8 mouse cellular contexts compared by ENCODE assay signal in the genomic region with DNA sequence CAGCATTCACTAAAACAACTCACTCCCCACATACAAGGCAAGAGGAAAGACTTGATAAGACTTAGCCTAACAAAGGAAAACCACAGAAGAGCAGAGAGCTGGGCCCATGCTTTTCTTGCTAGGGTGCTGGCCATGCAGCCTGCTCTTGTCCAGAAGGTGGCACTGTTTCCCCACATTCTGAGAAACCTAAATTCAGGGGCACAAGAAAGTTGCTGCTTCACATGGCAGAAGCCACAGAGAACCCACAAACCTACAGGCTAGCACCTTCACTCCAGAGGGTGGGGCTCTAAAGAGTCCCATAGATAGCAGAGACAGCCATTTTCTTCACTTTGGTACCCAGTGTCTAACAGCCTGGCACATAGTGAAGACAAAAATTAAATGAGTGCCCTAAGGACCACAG. TPM values are rescaled to one million over a fixed set of nuclear protein-coding genes. Genes with fewer than 3 reads are reported as not detected.
A peak's percentile ranks its signal among the peaks of the same experiment; 100 is the strongest.
DNase-seq lines count a peak whose midpoint lies in the region; ATAC-seq and TF ChIP-seq lines count a peak whose summit lies in the region.

No protein-coding gene starts in this region.

- peak; percentile 94 for TF ChIP-seq CTCF in bone marrow macrophage, adult 2 months (IDR thresholded peaks at IDR 0.05; ENCODE audit: low read depth, low read length)

- H3K9me3 ChIP-seq in liver, embryonic 11.5 days (ENCODE audit: control insufficient read depth, low read length): no peaks in the 10 kb centered on the region
- H3K9me3 ChIP-seq in neural tube, embryonic 13.5 days: no peaks in the 10 kb centered on the region

- H3K4me3 ChIP-seq in bone marrow macrophage, adult 2 months (ENCODE audit: insufficient read depth, low read length): no peak overlapping the region
- no peak overlapping the region for H3K4me3 ChIP-seq in liver, embryonic 11.5 days (ENCODE audit: low read depth, low read length)
- no peak overlapping the region for H3K4me3 ChIP-seq in neural tube, embryonic 13.5 days

- no peak overlapping the region for H3K27ac ChIP-seq in bone marrow macrophage, adult 2 months (ENCODE audit: insufficient read depth, low read depth, low read length)
- no peak overlapping the region for H3K27ac ChIP-seq in liver, embryonic 11.5 days (ENCODE audit: low read depth, low read length)
- H3K27ac ChIP-seq in neural tube, embryonic 13.5 days (replicated peaks): no peak overlapping the region

- no peaks in the 10 kb centered on the region for H3K4me1 ChIP-seq in bone marrow macrophage, adult 2 months (ENCODE audit: control insufficient read depth, insufficient read depth, low read length)
- H3K4me1 ChIP-seq in liver, embryonic 11.5 days (replicated peaks; ENCODE audit: control insufficient read depth, insufficient read depth, low read length): no peaks in the 10 kb centered on the region
- 0 out of 2 replicates have a peak, but pooled peaks cover 4% of the 10 kb centered on the region for H3K4me1 ChIP-seq in neural tube, embryonic 13.5 days (replicated peaks)

- H3K27me3 ChIP-seq in liver, embryonic 11.5 days (replicated peaks; ENCODE audit: control insufficient read depth, insufficient read depth, low read length): no peaks in the 10 kb centered on the region
- H3K27me3 ChIP-seq in neural tube, embryonic 13.5 days: no peaks in the 10 kb centered on the region

- no peak overlapping the region for H3K4me2 ChIP-seq in liver, embryonic 11.5 days
- H3K4me2 ChIP-seq in neural tube, embryonic 13.5 days: no peak overlapping the region

- H3K36me3 ChIP-seq in liver, embryonic 11.5 days (ENCODE audit: control insufficient read depth, insufficient read depth, low read length): no peaks in the 10 kb centered on the region
- H3K36me3 ChIP-seq in neural tube, embryonic 13.5 days: no peaks in the 10 kb centered on the region

- peak; percentile 62 for ATAC-seq in erythroid progenitor cell, adult 5-6 weeks (replicated peaks; ENCODE audit: low FRiP score, poor library complexity, severe bottlenecking)
- no peak for ATAC-seq in liver, embryonic 11.5 days (replicated peaks; ENCODE audit: low FRiP score)
- ATAC-seq in neural tube, embryonic 13.5 days (ENCODE audit: low read depth): peak; percentile 69

- TF ChIP-seq POLR2A in bone marrow macrophage, adult 2 months (IDR thresholded peaks at IDR 0.05; ENCODE audit: borderline replicate concordance, low read depth, low read length): no peak

- H3K9ac ChIP-seq in liver, embryonic 11.5 days (ENCODE audit: low read depth, low read length): no peak overlapping the region
- H3K9ac ChIP-seq in neural tube, embryonic 13.5 days: no peak overlapping the region

- DNase-seq in left cerebral cortex, adult 18-20 months (ENCODE audit: low spot score in 2 of 2): peak; percentile 52 to 60
- DNase-seq in left cerebral cortex, adult 11 months (ENCODE audit: low spot score): no peak
- peak; percentile 62 for DNase-seq in hindlimb bud, embryonic 11.5 days (ENCODE audit: extremely low spot score, low read depth, low spot score)
- DNase-seq in liver, embryonic 11.5 days (ENCODE audit: low spot score): peak; percentile 51
- DNase-seq in testis, postnatal 10 days (ENCODE audit: low spot score): peak; percentile 72

RNA-seq across cellular contexts. Expression of a gene that starts 52.3 kb away (rescaled TPM):
- total RNA-seq in left cerebral cortex, adult 18-20 months (2021): 10 to 100 TPM; 13.4 to 15.4 TPM
- 5.4 and 6.8 TPM in 2 replicates for polyA plus RNA-seq in bone marrow macrophage, adult 2 months (2012; ENCODE audit: insufficient read depth, insufficient read length, missing spikeins)
- total RNA-seq in erythroid progenitor cell, adult 5-6 weeks (2015; ENCODE audit: low replicate concordance): 5.4 and 7.9 TPM in 2 replicates
- total RNA-seq in erythroid progenitor cell, adult 5-6 weeks (2017; ENCODE audit: low replicate concordance): 2.6 and 5.0 TPM in 2 replicates
- 25.8 and 26.7 TPM in 2 replicates for polyA plus RNA-seq in liver, embryonic 11.5 days (2014; fragmentation: Nextera tagmentation; extraction: Ambion mirVana)
- polyA plus RNA-seq in neural tube, embryonic 13.5 days (2015; fragmentation: Nextera tagmentation; extraction: Ambion mirVana): 15.8 and 16.5 TPM in 2 replicates

RNA-seq across cellular contexts. Expression of a gene that starts 52.4 kb away (rescaled TPM):
- 10 to 100 TPM; 12.8 TPM for total RNA-seq in left cerebral cortex, adult 18-20 months (2021)
- polyA plus RNA-seq in bone marrow macrophage, adult 2 months (2012; ENCODE audit: insufficient read depth, insufficient read length, missing spikeins): 7.1 and 7.2 TPM in 2 replicates
- 9.7 and 10.1 TPM in 2 replicates for total RNA-seq in erythroid progenitor cell, adult 5-6 weeks (2015; ENCODE audit: low replicate concordance)
- 1.2 and 3.2 TPM in 2 replicates for total RNA-seq in erythroid progenitor cell, adult 5-6 weeks (2017; ENCODE audit: low replicate concordance)
- polyA plus RNA-seq in liver, embryonic 11.5 days (2014; fragmentation: Nextera tagmentation; extraction: Ambion mirVana): 20.8 and 20.9 TPM in 2 replicates
- polyA plus RNA-seq in neural tube, embryonic 13.5 days (2015; fragmentation: Nextera tagmentation; extraction: Ambion mirVana): 23.0 and 24.1 TPM in 2 replicates
